Mouse (Mus musculus) lung, postnatal 0 days (tissue): ENCODE data around the gene Arnt2.

ENCODE experiments used
- CTCF ChIP-seq: IDR thresholded peaks from 2 replicates; pipeline ENCODE4 v1.5.1; 2016; ENCODE audit warnings: antibody characterized with exemption, mild to moderate bottlenecking
- EP300 ChIP-seq: IDR thresholded peaks from 2 replicates; pipeline ENCODE4 v1.6.1; 2016; ENCODE audit warnings: antibody characterized with exemption, mild to moderate bottlenecking, control low read depth

GRCm38 (mm10) chr7:84427221-84427620, 17.2 kb upstream of the Arnt2 start:
- no peak for TF ChIP-seq CTCF
- no peak for TF ChIP-seq EP300
